Mouse (Mus musculus) kidney, embryonic 16.5 days (tissue): Measurements from ENCODE around the gene Ina. TPM values are rescaled to one million over a fixed set of nuclear protein-coding genes. Genes with fewer than 3 reads are reported as not detected.

ENCODE experiments used
- ATAC-seq: fragments of 200-750 bp; cut with Nextera tagmentation; 2 replicates; pipeline ENCODE4 v1.8.0; 2017; ENCODE audit warnings: moderate TSS enrichment; ENCODE audit not compliant: low FRiP score, low TSS enrichment
- H3K27ac ChIP-seq: fragments of 300-500 bp; sonication (generic); 2 replicates; pipeline ENCODE4 v1.5.1; 2014; ENCODE audit warnings: low read length
- H3K27me3 ChIP-seq: fragments of 300-500 bp; sonication (generic); 2 replicates; pipeline ENCODE4 v1.6.1; 2014; ENCODE audit warnings: low read length, control low read depth, mixed read lengths; ENCODE audit not compliant: insufficient read depth
- H3K36me3 ChIP-seq: fragments of 300-500 bp; sonication (generic); 2 replicates; pipeline ENCODE4 v1.6.1; 2014; ENCODE audit warnings: low read length, control low read depth, mixed read lengths; ENCODE audit not compliant: insufficient read depth
- H3K4me1 ChIP-seq: fragments of 300-500 bp; sonication (generic); 2 replicates; pipeline ENCODE4 v1.6.1; 2014; ENCODE audit warnings: low read length, control low read depth, mixed read lengths; ENCODE audit not compliant: insufficient read depth
- H3K4me2 ChIP-seq: fragments of 300-500 bp; sonication (generic); replicated peaks from 2 replicates; pipeline ENCODE4 v1.6.1; 2014; ENCODE audit warnings: low read depth, low read length
- H3K4me3 ChIP-seq: fragments of 300-500 bp; sonication (generic); 2 replicates; pipeline ENCODE4 v1.5.1; 2014; ENCODE audit warnings: mild to moderate bottlenecking, low read length
- H3K9ac ChIP-seq: fragments of 300-500 bp; sonication (generic); replicated peaks from 2 replicates; pipeline ENCODE4 v1.6.1; 2014; ENCODE audit warnings: low read length
- H3K9me3 ChIP-seq: fragments of 300-500 bp; sonication (generic); 2 replicates; pipeline ENCODE4 v1.6.1; 2016; ENCODE audit warnings: low read length, control low read depth
- WGBS: fragments of 180-500 bp; shearing (Covaris S2); extraction: QIAGEN DNeasy Blood & Tissue Kit; methylation state at CpG from one replicate; pipeline ENCODE4 v1.1.7; 2014; 5-methylcytosine and 5-hydroxymethylcytosine counted together
- polyA plus RNA-seq: library from polyadenylated mRNA; unstranded; fragments of >200 nt; fragmentation: Nextera tagmentation; extraction: Ambion mirVana; gene quantifications from 2 replicates; pipeline ENCODE4 v1.2.1, GENCODE M21; 2015

Gene Ina
- polyA plus RNA-seq = 0.71 and 2.1 TPM in 2 replicates

GRCm38 (mm10) chr19:47014447-47015381 is at the start of gene Ina, which contains the start of gene Nt5c2:
TSS of gene Ina (plus strand) at chr19:47014698.
TSS of gene Nt5c2 (minus strand) at chr19:47015153.
- Histone ChIP-seq H3K9me3 (no peaks in the 10 kb centered on the region), H3K4me2 (peak within 1 kb of the TSS; percentile 79), H3K27me3 (peaks cover 62% of the 10 kb centered on the region), H3K27ac (no peak within 1 kb of the TSS), H3K4me1 (peaks cover 15% of the 10 kb centered on the region), H3K36me3 (no peaks in the 10 kb centered on the region), H3K4me3 (peak within 1 kb of the TSS; percentile 51), H3K9ac (no peak within 1 kb of the TSS)
- peak; percentile 69 for ATAC-seq
- WGBS = under 1% methylated on average over 110 of the region's 124 CpGs

GRCm38 (mm10) chr19:46965496-46965895 is 49.0 kb upstream of the Ina start:
- no peak overlapping the region for H3K9ac ChIP-seq
- peaks cover 22% of the 10 kb centered on the region for H3K4me1 ChIP-seq
- no peaks in the 10 kb centered on the region for H3K9me3 ChIP-seq
- H3K36me3 ChIP-seq = no peaks in the 10 kb centered on the region
- no peak overlapping the region for H3K27ac ChIP-seq
- no peak overlapping the region for H3K4me3 ChIP-seq
- H3K27me3 ChIP-seq = no peaks in the 10 kb centered on the region
- no peak for ATAC-seq
- H3K4me2 ChIP-seq = no peak overlapping the region

DNA sequence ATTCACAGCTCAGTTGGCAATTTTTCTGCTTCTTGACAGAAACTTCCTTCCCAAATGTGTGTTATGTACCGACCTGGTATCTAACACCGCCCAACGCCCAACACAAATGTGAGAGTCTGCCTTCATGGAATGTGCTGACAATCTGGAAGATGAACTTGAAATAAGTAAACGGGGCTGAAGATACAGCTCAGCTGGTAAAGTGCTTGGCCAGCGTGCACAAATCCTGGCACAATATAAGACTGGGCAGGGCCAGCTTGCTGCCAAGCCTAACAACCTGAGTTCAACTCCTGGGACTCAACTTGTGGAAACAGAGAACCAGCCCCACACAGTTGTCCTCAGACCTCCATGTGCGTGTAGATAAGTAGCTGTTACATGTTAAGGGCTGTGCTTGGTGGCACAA is 48.2 kb upstream of the Ina start:
- H3K4me1 ChIP-seq = peaks cover 18% of the 10 kb centered on the region
- no peaks in the 10 kb centered on the region for H3K27me3 ChIP-seq
- no peak for ATAC-seq
- no peak overlapping the region for H3K4me2 ChIP-seq
- H3K36me3 ChIP-seq = no peaks in the 10 kb centered on the region
- 91% methylated on average over 6 of the region's 6 CpGs for WGBS
- no peak overlapping the region for H3K9ac ChIP-seq
- no peak overlapping the region for H3K4me3 ChIP-seq
- no peaks in the 10 kb centered on the region for H3K9me3 ChIP-seq
- H3K27ac ChIP-seq = no peak overlapping the region

DNA sequence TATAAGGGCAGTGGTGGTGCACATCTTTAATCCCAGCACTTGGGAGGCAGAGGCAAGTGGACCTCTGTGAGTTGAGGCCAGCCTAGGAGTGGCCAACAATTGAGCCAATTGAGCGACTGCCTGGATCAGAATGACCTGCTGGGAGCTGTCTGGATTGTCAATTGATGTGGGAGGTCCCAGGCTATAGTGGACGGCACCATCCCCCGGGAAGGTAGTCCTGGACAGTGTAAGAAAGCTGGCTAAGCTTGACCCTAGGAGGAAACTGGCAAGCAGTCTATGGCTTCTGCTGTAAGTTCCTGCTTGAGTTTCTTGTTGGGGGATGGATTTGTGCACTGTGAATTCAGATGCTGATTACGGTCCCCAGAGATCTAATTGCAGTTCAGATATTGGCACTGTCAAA is 46.6 kb upstream of the Ina start:
- Histone ChIP-seq H3K36me3 (no peaks in the 10 kb centered on the region), H3K4me2 (no peak overlapping the region), H3K27me3 (no peaks in the 10 kb centered on the region), H3K9me3 (no peaks in the 10 kb centered on the region), H3K4me1 (peaks cover 17% of the 10 kb centered on the region), H3K4me3 (no peak overlapping the region), H3K27ac (no peak overlapping the region), H3K9ac (no peak overlapping the region)
- 61% methylated on average over 4 of the region's 4 CpGs for WGBS
- no peak for ATAC-seq

GRCm38 (mm10) chr19:46968833-46969232 is 45.7 kb upstream of the Ina start:
- no peaks in the 10 kb centered on the region for H3K36me3 ChIP-seq
- peaks cover 16% of the 10 kb centered on the region for H3K4me1 ChIP-seq
- ATAC-seq = no peak
- H3K4me2 ChIP-seq = no peak overlapping the region
- WGBS = 84% methylated on average over 5 of the region's 5 CpGs
- H3K4me3 ChIP-seq = no peak overlapping the region
- no peaks in the 10 kb centered on the region for H3K27me3 ChIP-seq
- no peak overlapping the region for H3K9ac ChIP-seq
- no peaks in the 10 kb centered on the region for H3K9me3 ChIP-seq
- no peak overlapping the region for H3K27ac ChIP-seq

DNA sequence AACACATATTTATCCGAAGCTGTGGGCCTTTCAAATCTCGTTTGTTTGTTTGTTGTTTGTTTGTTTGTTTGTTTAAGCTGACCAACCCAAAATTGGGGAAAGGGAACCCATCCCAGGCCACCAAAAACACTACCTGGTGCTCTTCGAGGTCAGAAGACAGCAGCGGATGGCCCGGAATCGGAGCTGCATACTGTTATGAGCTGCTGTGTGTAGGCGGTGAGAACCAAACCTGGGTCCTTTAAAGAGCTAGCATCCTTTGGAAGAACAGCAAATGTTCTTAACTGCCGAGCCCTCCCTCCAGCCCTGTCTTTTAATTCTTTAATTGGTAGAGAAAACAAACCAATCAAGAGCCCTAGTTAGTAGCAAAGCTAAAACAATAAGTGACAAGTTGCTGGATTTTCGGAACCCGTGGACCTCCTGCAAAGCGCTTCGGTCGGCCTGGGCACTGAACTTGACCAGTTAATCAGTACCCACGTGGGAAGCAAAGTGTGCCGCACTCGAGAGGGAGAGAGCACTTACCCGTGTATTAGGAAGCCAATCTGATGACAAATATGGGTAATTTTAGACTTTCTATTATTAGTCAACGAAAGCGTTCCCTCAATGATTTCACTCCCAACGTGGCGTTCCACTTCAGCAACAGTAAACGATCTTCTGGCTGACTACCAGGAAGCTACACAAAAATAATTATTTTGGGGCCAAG is 45.1 kb upstream of the Ina start:
- H3K9me3 ChIP-seq = no peaks in the 10 kb centered on the region
- peaks cover 16% of the 10 kb centered on the region for H3K4me1 ChIP-seq
- H3K36me3 ChIP-seq = no peaks in the 10 kb centered on the region
- H3K27ac ChIP-seq = peak overlapping the region; percentile 11; the same call in 1 of the 2 replicates
- WGBS = 64% methylated on average over 22 of the region's 22 CpGs
- H3K9ac ChIP-seq = no peak overlapping the region
- H3K4me3 ChIP-seq = no peak overlapping the region
- no peaks in the 10 kb centered on the region for H3K27me3 ChIP-seq
- H3K4me2 ChIP-seq = 0 out of 2 replicates have a peak overlapping the region, but pooled peaks have one; percentile 4
- ATAC-seq = peak; percentile 69; the same call in 1 of the 2 replicates

DNA sequence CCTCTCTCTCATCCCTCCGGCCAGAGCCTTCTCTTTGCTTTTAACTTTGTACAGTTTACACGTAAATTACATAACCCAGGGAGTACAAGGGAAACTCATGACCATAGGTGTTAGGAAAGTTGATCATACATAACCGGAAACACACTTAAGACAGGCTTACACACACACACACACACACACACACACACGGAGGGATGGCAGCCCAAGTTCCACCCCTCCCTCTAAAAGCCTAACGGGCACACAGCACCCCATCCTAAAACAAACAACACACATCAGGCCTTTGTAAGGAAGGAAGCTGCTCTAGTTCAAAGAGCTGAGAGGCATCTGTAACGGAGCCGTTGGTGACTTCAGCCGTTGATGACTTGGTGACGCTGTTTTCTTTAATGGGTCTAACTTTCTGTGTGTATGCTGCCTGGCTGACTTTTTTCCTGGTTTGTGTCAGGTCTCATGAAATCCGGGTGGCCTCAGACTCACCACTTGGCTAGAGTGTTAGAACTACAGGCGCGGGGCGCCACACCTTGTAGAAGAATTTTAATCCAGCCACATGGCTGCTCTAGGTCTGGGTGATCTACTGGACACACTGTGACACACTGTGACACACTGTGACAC is 44.3 kb upstream of the Ina start:
- WGBS = 38% methylated on average over 13 of the region's 13 CpGs
- Histone ChIP-seq H3K27ac (no peak overlapping the region; the same call in 1 of the 2 replicates), H3K4me3 (no peak overlapping the region), H3K27me3 (no peaks in the 10 kb centered on the region), H3K36me3 (no peaks in the 10 kb centered on the region), H3K4me2 (no peak overlapping the region), H3K9me3 (no peaks in the 10 kb centered on the region), H3K4me1 (peaks cover 16% of the 10 kb centered on the region), H3K9ac (no peak overlapping the region)
- no peak for ATAC-seq

DNA sequence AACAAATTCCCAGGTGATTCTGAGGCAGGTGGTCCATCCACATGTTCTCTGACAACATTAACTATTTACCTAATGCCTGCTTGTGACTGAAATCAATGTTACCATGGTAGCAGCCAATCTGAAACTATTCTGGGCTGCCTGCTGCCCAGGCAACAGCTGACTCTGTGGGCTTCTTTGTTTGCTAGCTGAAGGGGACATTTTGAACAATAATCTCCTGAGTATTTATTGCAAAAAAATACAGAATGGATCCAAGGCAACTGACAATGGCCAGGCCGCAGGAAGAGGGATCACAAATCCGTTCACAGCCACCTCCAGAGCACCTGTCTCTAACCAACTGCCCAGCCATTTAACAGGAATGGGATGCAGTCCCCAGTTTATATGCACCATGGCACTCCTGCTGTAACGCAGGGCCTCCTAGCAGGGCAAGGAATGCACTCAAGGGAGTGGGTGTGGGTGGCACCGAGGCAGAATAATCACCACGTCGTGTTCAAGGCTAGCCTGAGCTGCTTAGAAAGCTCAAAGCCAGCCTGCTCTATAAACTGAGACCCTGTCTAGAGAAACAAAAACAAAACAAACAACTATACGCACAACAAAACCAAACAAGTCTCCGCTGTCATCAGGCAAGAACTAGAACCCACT is 43.3 kb upstream of the Ina start:
- H3K27ac ChIP-seq = no peak overlapping the region
- no peak overlapping the region for H3K9ac ChIP-seq
- WGBS = 64% methylated on average over 8 of the region's 8 CpGs
- no peak overlapping the region for H3K4me3 ChIP-seq
- no peaks in the 10 kb centered on the region for H3K9me3 ChIP-seq
- no peaks in the 10 kb centered on the region for H3K27me3 ChIP-seq
- no peak for ATAC-seq
- H3K4me2 ChIP-seq = no peak overlapping the region
- H3K36me3 ChIP-seq = no peaks in the 10 kb centered on the region
- H3K4me1 ChIP-seq = peaks cover 16% of the 10 kb centered on the region

DNA sequence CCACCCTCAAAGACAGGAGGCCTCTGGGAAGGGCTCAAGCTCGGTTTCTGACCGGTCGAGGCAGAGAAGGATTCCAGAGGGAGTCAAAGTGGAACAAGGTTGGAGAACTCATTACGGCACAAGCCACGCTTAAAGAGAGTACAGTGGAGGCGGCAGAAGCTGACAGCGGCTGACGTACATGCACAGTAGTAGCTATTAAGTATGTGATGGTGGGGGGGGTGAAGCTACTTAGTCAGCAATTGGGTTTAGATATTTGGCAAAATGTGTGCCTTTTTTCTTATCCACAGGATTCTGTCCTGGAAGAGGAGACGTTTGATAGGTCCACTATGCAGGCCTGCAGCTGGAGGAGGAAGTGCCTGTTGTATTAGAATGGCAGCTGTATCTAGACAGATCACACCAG is 42.8 kb upstream of the Ina start:
- Histone ChIP-seq H3K9ac (no peak overlapping the region), H3K9me3 (no peaks in the 10 kb centered on the region), H3K27me3 (no peaks in the 10 kb centered on the region), H3K4me2 (no peak overlapping the region), H3K27ac (no peak overlapping the region), H3K4me1 (peaks cover 16% of the 10 kb centered on the region), H3K4me3 (no peak overlapping the region), H3K36me3 (no peaks in the 10 kb centered on the region)
- 66% methylated on average over 9 of the region's 9 CpGs for WGBS
- no peak for ATAC-seq
